Mouse (Mus musculus) gastrocnemius, adult 18-20 months (tissue): ENCODE data around the gene Sms. TPM values are rescaled to one million over a fixed set of nuclear protein-coding genes. Genes with fewer than 3 reads are reported as not detected.

Experiments used
- DNase-seq: peaks from one replicate; pipeline ENCODE4 v3.0.0; 2021; ENCODE audit warnings: low spot score
- long read RNA-seq, 2 experiments: library from polyadenylated mRNA; stranded (forward); transcript quantifications; one replicate each; pipeline ENCODE4 v2.0.0; 2021
- total RNA-seq, 2 experiments: library from RNA; stranded (reverse); gene quantifications; 2 replicates each; pipeline ENCODE4 v1.2.3; 2021

Sms gene
- 10 to 100 TPM; 65.2 to 78.9 TPM for total RNA-seq
- long read RNA-seq, experiment 1, transcript Sms-201 (11 exons, 3,717 nt) = major isoform, 85 of 103 reads
- long read RNA-seq, experiment 1, partial matches to known transcripts = 4 of 103 reads
- long read RNA-seq, experiment 1, other reads (novel, unspliced or antisense) = 14 of 103 reads
- long read RNA-seq, experiment 2, transcript Sms-201 (11 exons, 3,717 nt) = major isoform, 62 of 74 reads
- long read RNA-seq, experiment 2, partial matches to known transcripts = 5 of 74 reads
- long read RNA-seq, experiment 2, other reads (novel, unspliced or antisense) = 7 of 74 reads

- DNase-seq = peak; percentile 41
Observed at GRCm38 (mm10) chrX:157491944-157492726, at the start of gene Sms. Gene Sms (minus strand): TSS chrX:157492287.

GRCm38 (mm10) chrX:157506400-157506799 lies 14.3 kb upstream of the Sms start:
- no peak for DNase-seq

- DNase-seq = peak; percentile 20
Observed at GRCm38 (mm10) chrX:157504506-157504905, 12.4 kb upstream of the Sms start.

- DNase-seq = no peak
Observed at GRCm38 (mm10) chrX:157501871-157502270, 9.8 kb upstream of the Sms start.

- no peak for DNase-seq
Observed at GRCm38 (mm10) chrX:157500004-157500403, 7.9 kb upstream of the Sms start.

- DNase-seq = no peak
Observed at GRCm38 (mm10) chrX:157493159-157493558, 1.1 kb upstream of the Sms start.

- no peak for DNase-seq
Observed at GRCm38 (mm10) chrX:157491145-157491935, 747 bp downstream of the Sms start.

- no peak for DNase-seq
Observed at GRCm38 (mm10) chrX:157490769-157491144, 1.3 kb downstream of the Sms start.

GRCm38 (mm10) chrX:157489871-157490721 lies 2.0 kb downstream of the Sms start:
- no peak for DNase-seq

GRCm38 (mm10) chrX:157488831-157489230 lies 3.3 kb downstream of the Sms start:
- DNase-seq = no peak

GRCm38 (mm10) chrX:157486765-157487164 lies 5.3 kb downstream of the Sms start:
- DNase-seq = peak; percentile 48

- DNase-seq = no peak
Observed at GRCm38 (mm10) chrX:157482842-157483241, 9.2 kb downstream of the Sms start.

- DNase-seq = no peak
Observed at GRCm38 (mm10) chrX:157481860-157482259, 10.2 kb downstream of the Sms start.

GRCm38 (mm10) chrX:157477328-157477727 lies 14.8 kb downstream of the Sms start:
- no peak for DNase-seq

GRCm38 (mm10) chrX:157476153-157476810 lies 15.8 kb downstream of the Sms start:
- no peak for DNase-seq

GRCm38 (mm10) chrX:157471711-157472660 lies 20.1 kb downstream of the Sms start:
- DNase-seq = no peak

- DNase-seq = no peak
Observed at GRCm38 (mm10) chrX:157468795-157469194, 23.3 kb downstream of the Sms start.

- DNase-seq = no peak
Observed at GRCm38 (mm10) chrX:157468055-157468454, 24.0 kb downstream of the Sms start.

GRCm38 (mm10) chrX:157465949-157466348 lies 26.1 kb downstream of the Sms start:
- DNase-seq = no peak
